Mouse (Mus musculus) kidney, postnatal 4 days (tissue): ENCODE measurements around the gene Hjurp.

Source experiments
- DNase-seq, 2 experiments: peaks; one replicate each; pipeline ENCODE4 v3.0.0; 2021; ENCODE audit warnings: mixed read lengths in 2 of 2

Gene Hjurp

GRCm38 (mm10) chr1:88297480-88298258 lies 20.2 kb upstream of the Hjurp start:
- no peak for DNase-seq

DNA sequence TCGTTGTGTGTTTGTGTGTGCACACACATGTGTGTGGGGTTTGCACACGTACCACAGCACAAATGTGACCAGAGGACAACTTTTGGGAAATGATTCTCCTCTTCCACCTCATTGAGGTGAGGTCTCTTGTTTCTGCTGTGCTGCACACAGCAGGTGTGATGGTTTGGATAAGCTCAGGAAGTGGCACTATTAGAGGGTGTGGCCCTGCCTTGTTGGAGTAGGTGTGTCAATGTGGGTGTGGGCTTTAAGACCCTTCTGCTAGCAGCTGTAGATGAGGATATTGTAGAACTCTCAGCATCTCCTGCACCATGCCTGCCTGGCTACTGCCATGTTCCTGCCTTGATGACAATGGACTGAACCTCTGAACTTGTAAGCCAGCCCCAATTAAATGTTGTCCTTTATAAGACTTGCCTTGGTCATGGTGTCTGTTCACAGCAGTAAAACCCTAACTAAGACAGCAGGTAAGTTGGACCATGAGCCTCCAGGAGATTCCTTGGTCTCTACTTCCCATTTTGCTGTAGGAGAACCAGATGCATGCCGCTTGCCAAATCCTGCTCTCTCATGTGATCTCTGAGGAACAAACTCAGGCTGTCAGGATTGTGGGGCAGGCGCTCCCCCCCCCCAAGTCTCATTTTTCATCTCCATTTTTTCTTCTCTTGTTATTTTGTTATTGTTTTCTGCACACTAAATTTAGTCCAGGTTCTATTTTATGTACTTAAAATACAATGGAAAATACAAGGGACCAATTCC lies 18.9 kb upstream of the Hjurp start:
- DNase-seq, result no peak

DNA sequence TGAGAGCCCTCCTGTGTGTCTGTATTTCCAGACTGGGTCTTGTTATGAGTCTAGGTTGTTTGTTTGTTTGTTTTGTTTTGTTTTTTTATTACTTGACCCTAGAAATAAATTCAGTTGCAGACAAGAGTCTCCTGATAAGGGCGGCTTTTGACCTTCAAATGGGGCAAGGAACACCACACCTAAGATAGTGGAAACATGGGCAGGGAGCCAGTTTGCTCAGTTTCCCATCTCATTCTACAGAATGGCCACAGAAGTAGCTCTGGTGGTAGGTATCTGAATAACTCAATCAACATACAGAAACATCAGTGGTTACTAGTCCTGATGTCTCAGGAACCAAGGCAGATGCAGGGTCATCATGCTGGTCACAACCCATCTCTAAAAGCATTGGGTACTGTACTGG lies 17.2 kb upstream of the Hjurp start:
- DNase-seq, result no peak

- DNase-seq, result no peak
These were observed 14.6 kb upstream of the Hjurp start for GRCm38 (mm10) chr1:88292057-88292456.

- DNase-seq, result no peak
These were observed 14.1 kb upstream of the Hjurp start for GRCm38 (mm10) chr1:88291409-88292005.

DNA sequence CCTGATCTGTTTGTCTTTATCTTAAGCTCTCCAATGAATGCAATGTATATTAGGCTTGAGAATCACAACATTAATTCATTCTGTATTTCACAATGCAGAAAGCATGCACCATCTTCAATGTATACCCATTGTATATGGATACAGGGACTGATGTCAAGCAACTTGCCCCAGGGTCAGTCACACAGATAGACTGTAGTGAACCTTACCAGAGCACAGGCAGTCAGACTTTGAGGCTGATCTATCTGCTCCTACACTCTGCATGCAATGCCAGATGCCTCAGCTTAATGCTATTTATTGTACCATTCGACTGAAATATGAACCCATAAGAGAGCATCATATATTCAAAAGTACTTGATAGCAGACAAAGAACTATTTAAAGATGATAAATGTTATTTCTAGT lies 13.1 kb upstream of the Hjurp start:
- DNase-seq, result no peak

GRCm38 (mm10) chr1:88289917-88290316 lies 12.5 kb upstream of the Hjurp start:
- DNase-seq, result peak; percentile 78 to 79

DNA sequence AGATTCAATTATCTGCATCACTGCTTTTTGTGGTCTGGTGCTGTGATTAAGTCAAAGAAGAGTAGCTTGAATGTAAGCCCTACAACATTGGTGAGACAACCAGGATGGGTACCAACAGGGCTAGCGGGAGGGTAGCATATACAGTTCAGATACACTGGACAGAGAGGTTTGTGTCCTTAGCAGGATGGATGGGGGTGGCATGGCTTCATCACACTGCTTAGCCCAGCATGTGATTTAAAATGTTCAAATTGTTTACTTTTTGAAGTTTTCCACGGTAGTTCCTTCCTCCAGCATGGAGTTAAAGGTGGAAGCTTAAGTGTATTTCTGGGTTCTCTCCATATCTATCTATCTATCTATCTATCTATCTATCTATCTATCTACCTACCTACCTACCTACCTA lies 11.7 kb upstream of the Hjurp start:
- peak in 1 of 2 experiments; percentile 1 for DNase-seq

DNA sequence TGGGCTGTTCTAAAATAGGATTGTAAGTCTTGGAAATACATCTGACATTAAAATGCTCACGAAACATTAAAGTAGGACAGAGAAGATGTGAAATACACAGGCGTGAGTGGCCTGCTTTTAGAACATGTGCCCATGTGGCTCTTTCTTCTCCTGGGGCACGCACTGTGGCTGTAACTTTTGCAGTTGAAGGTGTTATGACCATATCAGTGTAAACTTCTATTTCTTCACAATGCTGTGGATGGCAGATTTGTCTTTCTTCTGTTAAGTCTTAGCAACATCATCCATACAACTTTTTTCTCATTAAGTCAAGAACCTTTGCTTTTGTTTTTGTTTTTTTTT lies 11.3 kb upstream of the Hjurp start:
- DNase-seq, result no peak

DNA sequence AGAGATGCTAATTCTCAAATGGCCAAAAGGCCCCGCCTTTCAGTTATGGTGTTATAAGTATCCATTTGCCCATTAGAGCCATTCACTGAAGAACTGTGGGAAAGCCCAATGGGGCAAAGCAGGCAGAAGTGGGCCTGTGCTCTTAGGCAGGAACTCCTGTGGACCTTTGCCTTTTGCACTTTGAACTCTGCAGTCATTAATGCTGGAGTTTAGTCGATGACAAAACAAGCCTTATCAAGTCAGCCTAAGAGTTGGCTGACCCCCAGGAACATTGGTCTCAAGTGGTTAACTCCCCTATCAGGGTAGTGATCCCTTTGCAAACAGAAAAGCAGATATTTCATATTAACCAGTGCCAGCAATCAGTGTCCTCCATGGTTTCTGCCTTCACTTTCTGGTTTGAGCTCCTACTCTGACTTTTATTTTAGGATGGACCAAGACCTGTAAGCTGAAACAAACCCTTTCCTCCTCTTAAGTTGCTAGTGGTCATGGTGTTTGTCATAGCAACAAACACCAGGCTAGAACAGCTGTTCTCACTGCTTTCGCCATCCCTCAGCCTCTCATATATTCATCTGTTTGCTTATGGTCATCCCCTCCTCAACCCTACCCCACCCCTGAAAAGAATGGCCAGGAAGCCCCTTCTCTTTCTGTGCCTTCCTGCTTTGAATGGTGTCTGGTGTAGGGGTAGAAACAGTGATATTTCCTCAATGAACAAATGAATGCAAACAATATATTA lies 10.8 kb upstream of the Hjurp start:
- no peak for DNase-seq

DNA sequence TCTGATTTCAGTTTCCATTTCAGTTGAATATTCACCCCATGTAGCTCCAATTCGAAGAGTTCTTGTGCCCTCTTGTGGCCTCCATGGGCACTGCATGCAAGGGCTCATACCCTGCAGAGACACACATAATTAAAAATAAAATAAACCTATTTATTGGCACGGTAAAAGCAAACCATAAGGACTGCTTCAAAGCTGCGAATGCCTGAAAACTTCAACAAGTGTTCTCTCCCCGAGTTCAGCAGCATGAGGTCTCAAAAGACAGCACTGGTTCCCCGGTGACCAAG lies 10.2 kb upstream of the Hjurp start:
- peak; percentile 85 to 86 for DNase-seq

DNA sequence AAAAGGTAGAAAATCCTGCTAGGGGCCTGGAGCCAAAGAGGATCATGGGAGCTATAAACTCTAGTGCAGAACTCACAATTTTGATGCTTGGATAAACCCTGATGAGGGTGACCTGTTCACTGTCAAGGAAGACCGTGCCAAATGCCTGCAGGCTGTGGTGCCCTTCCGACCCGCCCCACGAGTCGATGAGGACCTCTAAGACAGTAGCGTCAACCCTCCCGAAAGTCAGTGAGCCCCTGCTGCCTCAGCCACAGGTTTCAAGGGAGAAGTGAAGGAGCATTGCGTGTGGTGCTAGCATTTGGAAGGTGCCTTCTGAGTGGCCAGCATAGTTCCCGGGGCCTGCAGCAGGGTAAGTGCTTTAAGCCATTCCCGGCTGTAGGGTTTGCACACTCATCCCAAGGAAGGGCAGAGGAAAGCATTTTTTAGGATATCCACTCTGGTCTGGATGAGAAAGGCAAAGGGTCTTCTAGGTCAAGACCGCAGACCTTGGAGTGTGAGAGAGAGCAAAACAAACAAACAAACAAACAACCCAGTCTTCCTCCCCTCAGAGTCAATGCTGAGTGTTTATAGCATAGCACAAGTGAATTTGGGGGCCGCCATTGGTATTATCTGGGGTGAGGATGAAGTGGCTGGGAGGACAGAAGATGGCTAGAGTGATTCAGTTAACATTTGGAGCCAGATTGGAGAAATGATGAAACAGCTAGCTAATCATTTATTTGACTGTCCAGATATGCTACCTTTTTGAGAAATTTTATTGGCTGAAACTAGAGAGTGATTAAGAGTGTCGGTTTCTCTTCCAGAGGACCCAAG lies 9.7 kb upstream of the Hjurp start:
- DNase-seq, result no peak

GRCm38 (mm10) chr1:88286136-88286845 lies 8.9 kb upstream of the Hjurp start:
- no peak for DNase-seq

DNA sequence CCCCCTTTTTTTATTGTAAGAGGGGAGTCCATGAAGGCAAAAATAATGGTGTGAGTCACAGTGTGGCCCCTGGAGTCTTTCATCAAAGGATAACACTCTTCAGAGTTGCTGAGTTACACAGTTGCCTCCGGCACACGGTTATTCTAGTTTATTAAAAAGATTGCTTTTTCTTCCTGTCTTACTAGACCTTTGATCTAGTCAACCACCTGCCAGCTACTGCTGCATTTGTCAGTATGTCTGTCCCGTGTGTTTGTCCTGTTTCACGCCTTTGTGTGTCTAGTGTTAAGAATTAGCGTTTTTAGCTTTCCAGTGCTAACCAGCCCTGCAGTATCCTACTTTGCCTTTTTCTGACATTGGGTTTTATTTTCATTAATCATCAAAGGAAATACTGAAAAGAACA lies 8.2 kb upstream of the Hjurp start:
- DNase-seq, result no peak

DNA sequence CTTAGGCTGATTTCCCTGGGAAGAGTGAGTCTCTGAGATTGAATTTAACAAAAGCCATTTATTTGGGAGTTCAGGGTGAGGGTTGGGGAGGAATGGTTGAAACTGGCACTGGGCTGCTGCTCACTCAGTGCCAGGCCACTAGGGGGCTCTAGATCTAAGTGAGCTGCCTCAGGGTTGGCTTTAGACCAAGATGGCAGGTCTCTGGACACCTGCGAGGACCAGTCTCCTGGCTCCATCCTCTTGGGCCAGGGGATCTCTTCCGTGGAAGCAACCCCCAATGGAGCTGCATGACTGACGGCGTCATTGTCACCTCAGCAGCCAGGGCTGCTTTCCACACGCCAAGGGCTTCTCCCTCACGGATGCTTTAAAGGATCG lies 7.5 kb upstream of the Hjurp start:
- DNase-seq, result peak in 1 of 2 experiments; percentile 47

DNA sequence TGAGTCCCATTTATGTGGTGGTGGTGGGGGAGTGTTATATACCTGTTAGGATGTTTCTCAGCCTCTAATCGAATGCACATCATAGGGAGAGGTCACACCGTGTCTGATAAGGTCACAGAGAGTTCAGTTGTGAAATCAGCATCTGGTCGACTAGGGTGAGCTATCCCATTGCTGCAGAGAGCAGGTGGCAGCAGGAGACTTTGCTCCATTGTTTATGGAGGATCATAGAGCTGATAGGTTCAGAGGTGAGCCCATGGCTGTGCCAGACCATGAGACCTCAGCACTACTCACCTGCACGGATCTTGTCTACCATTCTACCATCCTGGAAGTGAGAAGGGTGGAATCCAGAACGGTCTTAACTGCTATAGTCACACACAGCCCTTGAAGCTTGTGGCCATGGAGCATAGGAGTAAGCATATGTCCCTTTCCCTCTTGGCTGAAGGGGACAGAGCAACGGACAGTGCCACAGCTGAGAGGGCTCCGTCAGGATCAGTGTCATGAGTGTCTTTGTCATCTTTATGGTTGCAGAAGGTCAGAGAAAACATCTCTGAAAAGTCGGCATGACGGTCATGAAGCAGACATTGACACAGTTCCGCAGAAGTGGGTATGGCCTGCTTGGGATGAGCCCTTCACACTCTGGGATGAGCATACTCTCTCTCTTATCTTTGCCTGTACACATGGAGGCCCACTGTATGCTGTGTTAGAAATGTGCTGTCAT lies 7.0 kb upstream of the Hjurp start:
- no peak for DNase-seq

DNA sequence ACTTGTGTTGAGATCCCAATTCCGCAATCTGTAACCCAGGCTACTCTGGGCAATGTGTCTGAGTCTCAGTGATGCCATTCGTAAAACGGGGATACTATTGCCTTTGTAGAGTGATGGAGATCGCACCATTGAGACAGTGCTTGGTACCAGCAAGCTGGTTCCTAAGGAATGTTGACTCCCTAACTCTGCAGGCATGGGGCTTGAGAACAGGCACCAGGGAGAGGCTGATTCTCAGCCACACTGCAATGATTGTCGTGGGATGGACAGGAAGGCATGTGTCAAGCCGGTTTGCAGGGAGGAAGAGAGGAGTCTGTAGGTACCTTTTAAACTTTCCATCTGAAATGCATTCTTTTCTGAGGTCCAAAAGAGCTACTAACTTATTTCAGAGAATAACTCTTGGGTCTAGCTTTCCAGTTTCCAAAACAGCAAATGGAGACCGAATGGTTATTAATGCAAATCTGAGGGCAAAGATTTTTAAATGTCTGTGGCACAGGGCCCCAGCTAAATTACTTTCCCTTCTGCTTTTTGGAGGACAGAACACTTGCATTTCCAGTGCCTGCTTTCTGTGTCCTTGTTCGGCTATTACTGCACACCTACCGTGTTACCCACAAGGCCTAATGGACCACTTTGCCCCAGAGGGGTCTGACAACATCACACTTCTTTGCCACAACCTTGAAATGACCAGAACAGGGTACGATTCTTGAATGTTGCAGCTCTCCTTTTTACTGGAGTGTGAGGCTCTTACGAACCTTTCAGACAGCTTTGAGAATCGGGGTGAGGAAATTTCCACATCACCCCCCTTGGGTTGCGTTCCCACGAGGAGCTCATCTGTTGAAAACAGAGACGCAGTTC lies 6.2 kb upstream of the Hjurp start:
- no peak for DNase-seq

- no peak for DNase-seq
These were observed 4.9 kb upstream of the Hjurp start for GRCm38 (mm10) chr1:88282301-88282700.

DNA sequence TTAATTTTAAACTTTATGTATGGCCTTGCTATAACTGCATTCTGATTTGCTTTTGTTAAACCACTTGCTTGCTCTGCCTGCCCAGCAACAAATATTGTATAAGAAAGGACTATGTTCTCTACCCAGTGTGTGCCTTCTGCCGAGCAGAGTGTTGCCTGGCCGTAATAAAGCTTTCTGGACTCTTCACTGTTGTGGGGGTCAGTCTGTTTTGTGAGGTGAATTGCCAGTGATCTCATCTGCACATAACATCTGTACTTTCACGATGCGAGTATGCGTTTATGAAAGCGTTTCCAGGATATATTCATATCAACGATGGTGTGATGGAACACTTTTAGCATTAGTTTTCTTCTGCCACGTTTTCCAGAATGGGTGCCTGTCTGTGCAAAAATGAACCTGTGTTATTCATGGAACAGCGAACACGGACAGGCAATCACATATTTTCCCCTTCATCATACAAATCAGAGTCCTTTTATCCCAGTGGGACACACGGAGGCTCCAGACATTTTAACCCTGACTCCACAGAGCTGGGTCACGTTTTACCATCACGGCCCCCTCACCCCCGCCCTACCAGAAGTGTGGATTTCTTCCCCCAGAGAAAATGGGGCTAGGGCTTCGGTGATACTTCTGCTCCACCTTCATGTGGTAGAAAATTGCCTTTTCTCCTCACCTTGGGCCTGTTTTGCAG lies 2.7 kb upstream of the Hjurp start:
- no peak for DNase-seq
